Mouse (Mus musculus) megakaryocyte-erythroid progenitor cell, adult 5-6 weeks (primary cell): ENCODE data around the gene Ccdc15. TPM values are rescaled to one million over a fixed set of nuclear protein-coding genes. Genes with fewer than 3 reads are reported as not detected.

Experiments used
- ATAC-seq: replicated peaks from 2 replicates; pipeline ENCODE4 v1.8.0; 2016; ENCODE audit warnings: mild to moderate bottlenecking, inconsistent platforms; ENCODE audit not compliant: severe bottlenecking, poor library complexity, low FRiP score, low TSS enrichment
- total RNA-seq, 2 experiments: library from RNA; stranded (forward) in 1 of 2; stranded (reverse) in 1 of 2; fragments of 200-1000, 215-1000 nt in 1 of 2; fragments of >200 nt in 1 of 2; fragmentation: Nextera tagmentation in 1 of 2; gene quantifications; 2 replicates each; pipeline ENCODE4 v1.2.3; 2014 to 2017

Gene Ccdc15
- total RNA-seq (2014; fragmentation: Nextera tagmentation) (22.3 and 24.5 TPM in 2 replicates), total RNA-seq (2017) (12.8 and 23.2 TPM in 2 replicates)

DNA sequence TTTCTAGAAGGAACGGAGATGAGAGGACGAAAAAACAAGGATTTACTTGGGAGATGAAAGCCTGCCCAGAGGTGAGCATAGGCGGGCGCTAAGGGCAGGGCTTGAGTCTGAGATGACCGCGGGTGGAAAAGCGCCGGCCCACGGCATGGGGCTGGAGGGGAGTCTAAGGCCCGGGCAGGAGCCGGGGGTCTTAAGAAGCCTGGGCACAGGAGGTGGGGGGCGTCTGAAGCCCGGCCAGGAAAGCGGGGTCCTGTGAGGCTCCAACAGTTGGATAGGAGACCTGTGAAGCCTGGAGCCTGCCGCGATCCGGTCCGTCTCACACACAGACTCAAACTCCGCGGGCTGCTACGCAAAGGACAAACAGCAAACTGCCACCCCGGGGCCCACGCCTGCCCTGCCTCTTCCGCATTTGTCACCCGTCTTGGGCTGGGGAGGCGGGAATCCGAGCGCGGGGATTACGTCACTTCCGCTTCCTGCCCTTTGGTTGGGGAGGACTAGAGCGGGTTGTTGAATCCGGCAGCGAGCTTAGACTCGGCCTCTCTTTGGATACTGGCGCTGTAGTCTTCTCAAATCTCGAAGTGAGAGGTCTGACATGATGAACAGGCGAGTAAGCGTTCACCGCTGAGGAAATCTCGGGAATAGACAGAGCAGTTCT, at the start of gene Ccdc15:
Ccdc15 (minus strand) TSS at position 445 of the 655 bp plus-strand sequence.
- peak; percentile 99 for ATAC-seq

DNA sequence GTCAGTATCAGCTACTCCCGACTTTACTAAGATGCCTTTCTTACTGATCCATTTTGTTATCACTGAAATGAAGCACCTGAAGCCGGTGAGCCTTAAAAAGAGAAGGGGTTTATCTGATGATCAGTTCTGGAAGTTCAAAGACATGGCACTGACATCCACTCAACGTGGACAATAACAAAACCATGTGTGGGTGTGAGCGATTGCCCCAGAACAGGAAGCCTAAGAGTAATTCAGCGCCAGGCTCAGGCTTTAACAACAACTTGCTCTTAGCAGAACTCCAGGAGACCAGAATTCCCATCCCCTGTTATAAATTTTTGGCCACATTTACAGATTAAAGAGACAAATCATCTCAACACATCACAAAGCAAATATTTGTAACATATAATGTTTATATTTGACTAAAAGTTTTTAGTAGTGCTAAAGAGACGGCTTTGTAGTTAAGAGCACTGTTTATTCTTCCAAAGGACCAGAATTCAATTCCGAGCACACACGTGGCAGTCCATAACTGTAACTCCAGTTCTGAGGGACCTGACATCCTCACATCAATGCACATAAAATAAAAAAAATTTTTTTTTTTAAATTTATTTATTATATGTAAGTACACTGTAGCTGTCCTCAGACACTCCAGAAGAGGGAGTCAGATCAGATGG, 45.4 kb upstream of the Ccdc15 start:
- no peak for ATAC-seq

DNA sequence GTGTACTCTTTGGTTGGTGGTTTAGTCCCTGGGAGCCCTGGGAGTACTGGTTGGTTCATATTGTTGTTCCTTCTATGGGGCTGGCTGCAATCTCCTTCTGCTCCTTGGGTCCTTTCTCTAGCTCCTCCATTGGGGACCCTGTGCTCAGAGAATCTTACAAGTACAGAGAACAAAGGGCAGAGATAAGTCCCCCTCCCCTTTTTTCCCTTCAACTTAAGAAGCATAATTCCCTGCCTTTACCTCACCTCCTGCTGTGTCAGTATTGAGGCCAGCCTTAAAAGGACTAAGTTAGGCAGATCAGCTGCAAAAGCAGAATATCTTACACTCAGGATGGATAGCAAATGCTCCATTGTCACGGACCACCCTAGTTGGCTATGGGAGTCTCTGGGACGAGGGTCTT, 43.8 kb upstream of the Ccdc15 start:
- ATAC-seq: no peak

DNA sequence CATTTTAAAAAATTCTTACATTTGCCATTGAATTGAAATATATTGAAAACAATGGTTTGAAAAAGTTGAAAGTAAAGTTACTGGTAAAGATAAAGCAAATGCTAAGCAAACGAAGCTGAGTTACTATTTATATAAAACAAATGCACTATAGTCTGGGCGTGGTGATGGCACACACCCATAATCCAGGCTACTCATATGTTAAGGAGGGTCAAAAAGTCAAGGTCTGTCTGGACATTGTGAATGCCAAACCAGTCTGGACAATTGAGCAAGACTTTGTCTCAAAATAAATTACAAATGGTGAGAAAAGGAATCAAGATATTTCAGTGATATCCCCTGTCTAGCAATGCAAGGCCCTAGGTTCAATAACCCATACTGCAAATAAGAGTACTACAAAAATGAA, 42.7 kb upstream of the Ccdc15 start:
- ATAC-seq: no peak

DNA sequence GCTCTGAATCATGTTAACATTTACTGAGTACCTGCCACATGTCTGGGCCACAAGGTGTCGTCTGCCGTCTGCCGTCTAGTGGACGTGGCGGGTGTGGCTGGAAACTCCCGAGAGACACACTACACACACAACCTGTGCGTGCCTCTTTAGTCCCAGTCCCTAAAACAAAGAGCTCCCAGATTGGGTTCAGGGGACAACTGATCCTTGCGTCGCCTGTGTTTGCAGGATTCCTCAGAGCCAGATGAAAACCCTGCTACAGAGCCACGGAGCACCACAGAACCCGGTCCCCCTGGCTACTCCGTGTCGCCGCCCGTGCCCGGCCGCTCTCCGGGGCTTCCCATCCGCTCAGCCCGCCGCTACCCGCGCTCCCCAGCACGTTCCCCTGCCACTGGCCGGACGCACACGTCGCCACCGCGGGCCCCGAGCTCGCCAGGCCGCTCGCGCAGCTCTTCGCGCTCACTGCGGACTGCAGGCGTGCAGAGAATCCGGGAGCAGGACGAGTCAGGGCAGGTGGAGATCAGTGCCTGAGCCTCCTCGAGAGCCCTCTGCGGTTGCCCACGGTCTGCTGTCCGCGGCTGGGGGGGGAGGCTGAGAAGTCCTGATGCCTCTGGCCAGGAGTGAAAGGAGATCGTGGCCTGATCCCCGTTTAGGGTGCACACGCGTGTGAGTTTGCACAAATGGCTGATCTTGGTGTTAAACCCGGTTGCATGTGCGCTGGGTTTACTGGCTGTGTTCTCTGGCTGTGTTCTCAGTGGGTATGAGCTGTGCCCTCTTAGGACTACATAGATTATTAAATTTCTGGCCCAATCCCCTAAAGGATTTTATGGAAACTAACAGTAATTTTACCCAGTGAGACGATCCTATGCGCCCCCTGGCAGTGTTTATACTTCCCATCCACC, 36.3 kb upstream of the Ccdc15 start:
- peak; percentile 52; the same call in 1 of the 2 replicates for ATAC-seq

DNA sequence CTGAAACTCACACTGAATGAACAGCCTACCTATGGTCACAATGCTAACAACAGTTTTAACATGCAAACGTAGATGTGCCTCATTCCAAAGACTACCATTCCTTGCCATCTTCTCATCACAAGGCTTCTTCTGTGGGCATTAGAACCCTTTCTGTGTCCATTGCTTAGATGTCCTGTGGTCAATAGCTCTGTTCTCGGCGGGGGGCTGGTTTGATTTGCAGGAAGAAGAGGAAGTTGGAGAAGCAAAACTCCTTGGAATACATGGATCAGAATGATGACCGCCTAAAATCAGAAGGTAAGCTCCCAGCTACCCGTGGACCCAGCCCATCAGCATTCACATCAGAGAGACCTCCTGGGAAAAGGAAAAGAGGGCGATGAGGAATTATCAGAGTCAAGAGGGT, 34.9 kb upstream of the Ccdc15 start:
- ATAC-seq: no peak

DNA sequence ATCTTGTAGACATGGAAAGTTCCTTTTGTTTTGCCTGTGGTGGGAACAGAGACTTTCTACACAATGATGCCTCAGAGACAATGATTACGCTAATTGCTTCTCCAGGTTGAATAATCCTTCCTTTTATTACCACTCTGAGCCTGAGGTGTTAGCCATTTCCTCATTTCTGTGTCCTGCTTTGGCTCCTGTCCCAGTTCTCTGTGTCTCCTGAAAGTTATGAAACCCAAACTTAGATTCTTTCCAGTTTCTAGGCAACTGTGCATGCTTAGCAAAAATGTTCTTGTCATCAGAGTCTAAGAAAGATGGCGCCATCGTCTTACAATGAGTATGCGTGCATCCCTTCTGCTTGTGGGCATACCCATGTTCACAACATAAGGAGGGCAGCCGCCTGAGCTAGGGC, 27.5 kb upstream of the Ccdc15 start:
- no peak for ATAC-seq

DNA sequence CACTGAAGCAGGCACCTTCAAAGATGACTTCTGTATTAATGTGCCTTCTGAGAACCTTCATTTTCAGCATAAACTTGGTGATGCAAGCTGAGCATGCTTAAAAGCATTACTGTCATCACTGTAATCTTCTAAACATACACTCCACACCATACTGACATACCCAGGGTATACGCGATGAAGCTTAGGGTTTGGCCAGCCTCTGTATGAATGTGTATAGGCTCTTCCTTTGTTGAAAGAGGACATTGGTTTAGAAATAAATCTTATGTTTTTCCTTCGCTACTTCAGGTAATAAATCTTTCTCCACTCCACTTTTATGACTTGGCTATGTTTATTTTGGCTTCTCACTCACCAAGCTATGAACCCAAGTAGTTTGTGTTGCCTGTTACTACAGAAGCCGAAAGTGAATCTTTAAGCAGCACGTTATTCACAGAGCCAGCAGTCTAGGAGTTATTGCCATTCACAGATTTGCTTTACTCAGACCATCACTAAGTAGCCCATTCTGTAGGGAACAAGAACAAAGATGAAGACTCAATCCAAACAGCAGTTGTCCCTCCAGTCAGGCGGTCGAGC, 23.1 kb upstream of the Ccdc15 start:
- no peak for ATAC-seq

DNA sequence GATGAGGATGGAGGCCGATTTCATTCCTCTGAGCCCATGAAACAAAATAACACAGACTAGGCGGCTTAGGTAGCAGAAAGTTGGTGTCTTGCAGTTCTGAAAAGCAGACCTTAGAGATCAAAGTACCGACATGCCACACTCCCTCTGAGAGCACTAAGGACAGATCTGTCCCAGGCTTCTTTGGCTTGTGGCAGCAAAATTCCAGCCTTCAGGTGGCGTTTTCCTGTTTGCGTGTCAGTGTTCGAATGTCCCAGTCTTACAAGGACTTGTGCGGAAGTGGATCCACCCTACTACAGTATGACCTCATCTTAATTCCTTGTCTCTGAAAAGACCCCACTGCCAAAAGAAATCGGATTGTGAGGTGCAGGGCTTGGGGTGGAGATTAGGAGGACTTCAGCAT, 20.6 kb upstream of the Ccdc15 start:
- ATAC-seq: no peak

DNA sequence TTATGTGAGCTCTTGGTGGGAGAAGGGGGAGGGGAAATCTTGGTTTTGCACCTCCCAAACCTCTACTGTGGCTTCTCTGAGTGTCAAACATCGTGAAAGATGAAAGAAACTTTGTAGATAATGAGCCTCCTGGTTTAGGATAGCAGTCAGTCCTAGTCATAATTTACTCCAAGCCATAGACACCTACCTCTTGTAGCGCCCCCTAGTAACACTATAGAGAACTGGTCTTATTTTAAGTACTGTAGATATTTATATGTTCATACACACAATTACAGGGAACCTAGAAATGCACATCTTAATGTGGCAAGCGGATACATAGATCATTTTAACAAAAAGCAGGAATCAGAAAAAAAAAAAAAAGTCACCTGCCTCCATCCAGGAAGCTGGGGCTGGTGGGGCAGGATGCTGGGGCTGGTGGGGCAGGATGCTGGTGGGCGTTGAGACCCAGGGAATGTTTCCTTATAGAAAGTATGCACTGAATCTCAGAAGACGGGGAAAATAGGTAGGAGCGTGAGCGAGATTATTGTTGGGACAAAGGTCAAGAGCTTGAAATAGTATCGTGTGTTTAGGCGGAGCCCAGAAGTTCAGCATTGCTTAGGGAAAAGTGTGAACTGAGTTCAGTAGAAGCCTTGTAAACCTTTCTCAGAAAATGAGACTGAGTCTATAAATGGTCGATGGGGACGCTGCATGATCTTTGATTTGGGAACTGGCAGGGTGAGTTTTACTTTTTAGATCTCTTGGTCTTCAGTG, 20.0 kb upstream of the Ccdc15 start:
- ATAC-seq: no peak

DNA sequence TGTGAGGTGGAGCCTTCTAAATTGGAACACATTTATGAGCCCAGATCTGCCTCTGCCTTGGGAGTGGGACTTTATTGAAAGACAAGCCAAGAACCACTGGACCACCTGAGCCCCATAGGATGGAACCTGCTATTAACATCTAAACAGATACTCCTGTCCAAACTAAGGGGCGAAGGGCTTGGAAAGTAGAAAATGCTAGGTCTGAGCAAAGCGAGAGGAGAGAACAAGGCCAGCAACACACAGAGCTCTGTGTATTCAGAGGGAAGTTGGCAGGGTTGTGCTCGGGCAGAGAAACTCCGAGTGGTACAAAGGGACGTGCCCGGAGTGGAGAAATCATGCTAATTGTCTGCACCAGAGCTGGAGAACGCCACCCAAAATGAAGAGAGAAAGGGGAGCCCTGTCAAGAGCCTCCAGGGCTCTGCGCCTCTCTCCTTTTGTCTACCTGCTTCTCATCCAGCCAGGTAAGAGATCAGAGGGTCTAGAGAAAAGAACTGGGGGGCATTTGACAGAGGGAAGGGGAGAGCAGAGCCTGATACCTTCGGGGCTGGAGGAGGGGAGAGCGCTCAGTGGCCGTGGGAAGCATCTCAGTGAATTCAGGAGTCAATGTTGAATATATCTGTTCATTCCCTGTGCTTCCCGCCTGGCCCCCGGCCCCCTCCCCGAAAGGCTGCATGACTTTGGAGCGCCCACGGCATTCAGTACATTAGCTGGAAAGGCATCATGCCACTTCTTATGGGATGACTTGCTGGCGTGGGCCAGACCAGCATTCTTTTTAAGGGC, 19.3 kb upstream of the Ccdc15 start, which contains the start of gene Hepacam:
Hepacam (plus strand) TSS at position 51 of the 780 bp plus-strand sequence.
- no peak for ATAC-seq

DNA sequence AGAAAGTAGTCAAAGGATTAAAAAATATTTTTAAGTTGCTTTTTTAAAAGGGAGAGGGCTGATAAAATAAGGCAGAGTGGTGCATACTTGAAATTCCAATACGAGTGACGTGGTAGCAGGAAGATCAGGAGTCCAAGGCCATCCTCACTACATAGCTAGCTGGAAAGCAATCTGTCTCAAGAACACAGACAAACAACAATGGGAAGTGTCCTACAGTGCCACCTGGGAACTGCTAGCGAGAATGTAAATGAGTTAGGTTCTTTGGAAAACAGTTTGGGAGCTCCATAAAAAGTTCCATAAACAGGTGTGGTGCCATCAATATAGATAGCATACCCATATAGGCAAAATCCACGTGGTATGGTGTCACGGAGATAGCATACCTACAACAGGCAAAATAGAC, 17.5 kb upstream of the Ccdc15 start:
- ATAC-seq: no peak

DNA sequence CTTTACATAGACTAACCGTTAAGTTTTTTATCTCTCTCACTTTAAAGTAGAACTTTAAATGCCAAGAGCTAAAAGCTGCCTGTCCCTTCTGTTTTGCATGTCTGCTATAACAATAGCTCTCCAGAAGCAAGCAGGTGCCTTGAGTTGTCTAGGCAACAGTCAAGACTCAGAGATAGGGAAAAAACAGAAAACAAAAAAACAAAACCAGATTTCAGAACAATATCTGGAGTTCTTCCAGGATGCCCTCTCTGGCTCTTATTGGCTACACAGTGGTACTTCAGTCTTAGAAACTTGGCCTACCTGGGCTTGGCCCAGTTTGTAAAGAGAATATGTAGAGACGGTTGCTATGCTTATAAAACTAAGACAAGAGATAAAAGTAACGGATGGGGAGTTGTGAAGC, 16.2 kb upstream of the Ccdc15 start:
- ATAC-seq: no peak

DNA sequence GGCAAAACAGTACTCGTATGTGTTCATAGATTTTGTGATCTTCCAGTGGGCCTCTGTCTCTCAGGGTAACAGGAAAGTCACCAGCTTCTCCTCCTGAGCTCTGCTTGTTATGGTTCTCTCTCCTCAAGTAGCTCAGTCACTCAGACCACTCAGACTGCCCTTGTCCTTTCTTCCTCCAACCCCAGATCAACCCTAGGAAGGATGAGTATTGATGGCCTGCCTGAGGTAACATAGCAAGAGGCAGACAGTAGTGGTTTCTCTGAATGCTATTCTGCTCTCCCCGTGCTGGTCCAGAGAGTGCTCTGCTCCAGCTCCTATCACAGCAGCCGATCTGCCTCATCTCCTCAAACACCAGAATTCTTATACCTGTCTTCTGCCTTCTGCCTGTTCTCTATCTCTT, 15.3 kb upstream of the Ccdc15 start:
- 0 out of 2 replicates have a peak, but pooled peaks have one; percentile 18 for ATAC-seq

DNA sequence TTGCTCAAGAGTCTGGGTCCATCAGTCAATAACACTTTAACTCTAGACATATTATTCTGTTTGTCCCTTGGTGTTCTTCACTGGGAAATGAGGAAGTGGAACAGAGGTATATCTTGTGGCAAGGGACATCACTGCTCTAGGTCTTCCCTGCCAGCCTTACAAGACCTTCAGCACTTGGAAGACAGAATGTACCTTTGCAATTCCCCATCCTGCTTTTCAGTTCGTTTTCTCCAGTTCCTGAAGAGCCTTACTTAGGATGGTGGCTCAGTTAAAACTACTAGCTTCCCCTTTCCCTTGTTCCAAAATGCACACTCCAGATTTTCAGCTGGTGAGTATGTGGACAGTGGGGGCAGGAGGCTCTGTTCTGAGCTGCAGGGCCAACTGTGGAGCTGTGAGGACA, 14.6 kb upstream of the Ccdc15 start:
- no peak for ATAC-seq

DNA sequence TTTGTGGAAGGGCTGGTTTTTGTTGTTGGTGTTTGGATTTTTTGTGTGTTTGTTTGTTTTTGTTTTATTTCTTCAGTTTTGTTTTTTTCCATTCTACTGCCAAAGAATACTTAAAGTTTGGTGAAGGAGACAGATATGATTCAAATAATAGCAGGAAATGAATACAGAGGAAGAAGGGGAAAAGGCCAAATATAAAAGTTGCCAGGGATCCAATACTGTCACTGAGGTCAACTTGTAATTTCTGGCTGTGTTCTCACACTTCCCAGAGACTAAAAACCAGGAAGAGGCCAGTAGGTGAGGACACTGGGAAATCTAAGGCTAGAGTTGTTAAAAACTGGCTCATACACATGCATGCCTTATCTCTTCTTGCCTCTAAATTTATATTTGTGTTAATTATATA, 13.9 kb upstream of the Ccdc15 start:
- ATAC-seq: no peak

DNA sequence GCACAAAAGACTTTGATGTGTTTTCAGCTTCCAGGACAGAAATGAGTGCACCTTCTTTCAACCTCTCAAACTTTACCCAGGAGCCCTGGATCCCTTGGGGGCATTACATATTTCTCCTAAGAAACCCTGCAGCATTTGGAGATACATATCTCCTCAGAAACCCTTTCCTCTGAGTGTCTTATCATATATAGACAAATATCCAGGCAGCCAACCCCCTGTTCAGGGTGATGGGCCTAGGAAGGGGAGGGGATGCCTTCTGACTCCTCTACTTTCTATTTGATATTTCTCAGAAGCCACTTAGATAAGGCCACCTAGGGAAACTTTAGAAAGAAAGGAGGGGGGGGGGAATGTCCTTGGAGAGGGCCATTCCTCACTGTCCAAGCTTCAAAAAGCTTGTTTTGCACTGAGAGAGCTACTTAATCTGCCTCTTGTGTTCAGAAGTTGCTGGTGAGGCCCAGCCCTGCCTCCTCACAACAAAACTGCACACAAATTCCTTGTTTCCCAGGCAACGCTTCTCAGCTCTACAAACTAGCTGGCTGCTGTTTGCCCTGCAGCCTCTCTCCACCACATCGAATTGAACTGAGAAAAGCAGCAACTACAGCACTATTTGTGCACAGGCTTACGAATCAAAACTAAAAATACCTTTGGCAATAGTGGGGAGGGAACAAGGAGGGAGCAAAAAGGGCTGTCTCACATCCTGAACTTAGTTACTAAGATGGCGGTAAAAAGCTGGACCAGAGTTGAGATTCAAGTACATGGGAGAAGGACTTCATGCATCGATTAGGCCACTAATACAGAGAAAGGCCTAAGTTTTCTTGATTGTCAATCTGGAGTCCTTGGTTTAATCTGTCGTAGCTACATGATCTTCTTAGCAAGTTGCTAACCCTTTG, 11.3 kb upstream of the Ccdc15 start:
- ATAC-seq: no peak
